Mouse (Mus musculus) 416B (cell line): ENCODE data around the gene Olfr1419.
"Not testable (repeated sequence)": the region's sequence is repeated elsewhere in the genome, so short reads cannot be mapped to it uniquely, and the experiment has no call there.

Experiments used
- DNase-seq: peaks from one replicate; pipeline ENCODE4 v3.0.0; 2011; ENCODE audit warnings: low read depth

The Olfr1419 gene

DNA sequence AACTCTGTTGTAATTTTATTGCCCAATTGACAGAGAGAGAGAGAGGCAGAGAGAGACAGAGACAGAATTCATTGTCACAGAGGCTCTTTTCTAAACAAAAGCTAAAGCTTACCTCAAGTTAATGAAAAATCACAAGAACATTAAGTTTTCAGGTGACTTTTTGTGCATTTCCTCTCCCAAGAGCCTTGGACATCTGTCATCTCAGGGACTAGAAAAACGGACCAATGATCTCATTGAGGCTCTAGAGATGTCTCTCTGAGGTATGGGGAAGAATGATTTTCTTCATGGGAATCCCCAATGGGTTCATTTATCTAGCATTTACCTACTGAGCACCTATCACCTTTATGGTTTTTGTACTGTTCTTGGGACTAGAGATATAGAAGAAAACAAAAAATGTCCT is at the start of gene Olfr1419:
Gene Olfr1419, minus strand, starts transcription at position 101 of the 400 bp plus-strand sequence.
- no peak for DNase-seq

DNA sequence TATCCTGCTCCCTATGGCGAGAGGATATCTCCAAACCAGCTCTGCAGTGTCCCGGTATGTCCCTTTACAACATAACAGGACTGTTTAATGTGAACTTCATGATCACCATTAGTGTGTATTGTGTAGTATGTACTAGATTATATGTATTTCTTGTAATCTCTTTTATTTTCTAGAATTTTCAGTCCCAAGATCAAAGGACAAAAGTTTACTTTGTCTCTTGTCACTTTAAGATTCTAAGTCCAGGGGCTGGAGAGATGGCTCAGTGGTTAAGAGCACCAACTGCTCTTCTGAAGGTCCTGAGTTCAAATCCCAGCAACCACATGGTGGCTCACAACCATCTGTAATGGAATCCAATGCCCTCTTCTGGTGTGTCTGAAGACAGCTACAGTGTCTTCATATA is 47.6 kb upstream of the Olfr1419 start:
- not testable (repeated sequence) for DNase-seq

DNA sequence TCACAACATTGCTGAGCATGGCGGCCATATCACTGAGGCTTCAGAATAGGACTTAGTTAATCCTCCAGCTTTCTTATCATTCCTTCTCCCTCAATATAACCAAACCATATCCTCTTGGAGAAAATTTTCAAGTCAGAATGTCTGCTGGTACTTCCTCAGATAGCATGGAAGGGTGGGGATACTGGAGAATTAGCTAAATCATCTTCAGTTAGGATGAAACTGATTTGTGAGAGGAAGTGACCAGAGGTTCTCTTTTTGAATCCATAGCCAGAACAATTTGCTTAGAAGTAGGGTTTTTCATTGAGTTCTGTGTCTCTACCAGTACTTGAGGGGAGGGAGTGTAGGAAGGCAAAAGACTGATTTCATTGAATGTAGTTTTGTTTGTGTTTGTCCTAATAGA is 47.2 kb upstream of the Olfr1419 start:
- no peak for DNase-seq

DNA sequence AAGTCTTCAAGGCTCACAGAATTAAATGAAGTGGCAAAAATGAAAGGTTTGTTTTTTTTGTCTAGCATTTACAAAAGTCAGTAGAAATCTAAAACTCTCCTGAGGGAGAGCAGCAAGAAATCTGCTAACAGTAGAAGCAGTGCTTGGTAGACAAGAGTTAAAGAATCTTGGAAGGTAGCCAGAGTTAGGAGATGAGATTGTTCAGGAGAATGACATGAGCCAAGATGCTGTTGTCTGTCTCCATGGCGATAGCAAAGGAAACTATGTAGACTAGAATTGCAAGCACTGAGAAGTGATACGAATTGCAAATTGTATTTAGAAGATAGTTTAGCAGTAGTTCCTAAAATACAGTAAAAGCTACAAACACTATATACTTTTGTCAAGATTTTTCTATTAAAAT is 40.9 kb upstream of the Olfr1419 start:
- peak; percentile 46 for DNase-seq

DNA sequence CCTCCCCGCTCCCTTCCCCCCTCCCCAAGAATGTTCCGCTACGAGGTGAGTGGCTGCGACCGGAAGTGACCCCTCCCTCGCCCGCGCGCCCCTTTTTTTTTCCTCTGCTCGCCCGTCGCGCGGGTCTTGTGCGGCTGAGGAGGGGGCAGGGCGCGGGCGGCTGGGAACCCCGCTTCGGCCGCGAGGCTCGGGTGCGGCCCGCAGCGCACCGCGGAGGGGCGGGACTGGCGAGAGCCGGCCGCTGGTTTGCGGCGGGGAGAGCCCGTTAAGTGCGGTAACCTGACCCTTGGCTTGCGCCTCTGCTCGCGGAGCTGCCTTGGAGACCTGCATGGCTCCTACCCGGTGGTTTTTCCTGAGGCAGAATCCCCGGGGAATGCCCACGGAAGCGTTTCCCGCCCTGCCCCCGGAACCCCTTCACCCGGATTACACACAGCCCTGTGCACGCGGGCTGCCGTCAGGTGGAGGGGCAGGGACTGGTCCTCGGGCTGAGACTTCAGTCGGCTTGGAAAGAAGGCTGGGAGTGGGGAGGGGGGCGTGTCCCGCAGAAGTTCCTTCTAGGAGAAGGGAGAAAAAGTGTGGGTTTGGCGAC is 37.7 kb upstream of the Olfr1419 start:
- DNase-seq: peak; percentile 42

- DNase-seq: peak; percentile 94
Measured at GRCm38 (mm10) chr19:11912037-11912532, 37.2 kb upstream of the Olfr1419 start, which contains the start of gene Patl1. Gene Patl1, plus strand, starts transcription at chr19:11912399.

GRCm38 (mm10) chr19:11911603-11912002 is 36.7 kb upstream of the Olfr1419 start:
- no peak for DNase-seq

GRCm38 (mm10) chr19:11911021-11911420 is 36.1 kb upstream of the Olfr1419 start:
- no peak for DNase-seq

DNA sequence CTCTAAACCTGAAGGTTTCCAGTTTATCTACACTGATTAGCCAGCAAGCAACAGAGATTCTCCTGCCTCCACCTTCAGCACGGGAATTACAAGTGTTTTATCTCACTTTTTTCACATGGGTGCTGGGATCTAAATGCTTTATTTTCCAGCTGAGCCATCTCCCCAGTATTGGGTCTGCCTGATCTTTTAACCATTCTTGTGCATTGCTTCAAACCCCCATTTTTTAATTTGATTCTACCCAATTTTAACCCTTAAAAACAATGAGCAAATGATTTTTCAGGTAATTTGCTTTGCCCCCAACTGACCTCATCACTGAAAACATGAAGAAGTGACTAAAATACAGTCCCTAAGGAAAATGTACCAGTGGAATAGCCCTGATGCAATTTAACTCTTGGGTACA is 11.4 kb upstream of the Olfr1419 start, which contains the start of gene Olfr1420:
Gene Olfr1420, plus strand, starts transcription at position 301 of the 400 bp plus-strand sequence.
- no peak for DNase-seq

GRCm38 (mm10) chr19:11878404-11878803 is 3.5 kb upstream of the Olfr1419 start:
- not testable (repeated sequence) for DNase-seq

DNA sequence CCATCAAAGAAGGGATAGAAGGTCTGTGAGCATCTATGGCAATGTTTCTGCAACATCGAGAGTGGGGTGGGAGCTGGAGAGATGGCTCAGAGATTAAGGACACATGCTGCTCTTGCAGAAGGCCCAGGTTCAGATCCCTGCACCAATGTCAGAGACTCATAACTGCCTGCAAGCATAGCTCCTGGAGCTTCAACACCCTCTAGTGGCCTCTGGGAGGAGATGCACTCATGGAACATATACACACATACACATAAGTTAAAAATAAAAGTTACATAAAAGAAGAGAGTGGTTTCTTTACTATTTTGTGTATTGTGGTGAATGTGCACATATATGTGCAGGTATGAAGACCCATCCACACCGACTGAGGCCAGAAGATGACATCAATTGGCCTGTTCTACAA is 7.1 kb downstream of the Olfr1419 start:
- DNase-seq: peak; percentile 11

GRCm38 (mm10) chr19:11860966-11861365 is 13.9 kb downstream of the Olfr1419 start, which contains the start of gene Olfr1418:
Gene Olfr1418, minus strand, starts transcription at chr19:11861066.
- DNase-seq: no peak

GRCm38 (mm10) chr19:11856506-11856905 is 18.4 kb downstream of the Olfr1419 start:
- DNase-seq: no peak

GRCm38 (mm10) chr19:11854821-11855220 is 20.1 kb downstream of the Olfr1419 start:
- DNase-seq: no peak

- DNase-seq: no peak
Measured at GRCm38 (mm10) chr19:11852652-11853051, 22.3 kb downstream of the Olfr1419 start.

- peak; percentile 3 for DNase-seq
Measured at GRCm38 (mm10) chr19:11846333-11846732, 28.6 kb downstream of the Olfr1419 start.

GRCm38 (mm10) chr19:11839119-11839518 is 35.8 kb downstream of the Olfr1419 start, which contains the start of gene Olfr1417:
Gene Olfr1417, minus strand, starts transcription at chr19:11839219.
- no peak for DNase-seq

GRCm38 (mm10) chr19:11823346-11824065 is 51.4 kb downstream of the Olfr1419 start:
- DNase-seq: no peak

- DNase-seq: no peak
Measured at GRCm38 (mm10) chr19:11820211-11820610, 54.7 kb downstream of the Olfr1419 start.

DNA sequence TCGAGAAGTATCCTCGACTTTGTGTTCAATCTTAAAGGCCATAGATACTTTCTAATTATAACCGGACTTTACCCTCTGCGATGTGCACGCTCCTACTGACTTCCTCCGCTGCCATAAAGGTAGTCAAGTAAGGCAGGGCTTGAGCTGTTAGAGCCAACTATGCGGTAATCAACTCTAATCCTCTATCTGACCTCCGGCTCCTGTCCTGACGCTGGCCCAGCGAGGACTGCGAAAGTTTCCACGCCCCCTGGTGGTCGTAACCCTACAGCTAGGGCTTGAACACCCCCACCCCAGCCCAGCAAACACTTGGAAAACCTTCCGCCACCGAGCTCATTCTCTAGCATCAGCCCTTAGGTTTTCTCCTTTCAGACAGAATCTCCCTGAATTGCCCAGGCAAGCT is 55.1 kb downstream of the Olfr1419 start:
- DNase-seq: no peak

DNA sequence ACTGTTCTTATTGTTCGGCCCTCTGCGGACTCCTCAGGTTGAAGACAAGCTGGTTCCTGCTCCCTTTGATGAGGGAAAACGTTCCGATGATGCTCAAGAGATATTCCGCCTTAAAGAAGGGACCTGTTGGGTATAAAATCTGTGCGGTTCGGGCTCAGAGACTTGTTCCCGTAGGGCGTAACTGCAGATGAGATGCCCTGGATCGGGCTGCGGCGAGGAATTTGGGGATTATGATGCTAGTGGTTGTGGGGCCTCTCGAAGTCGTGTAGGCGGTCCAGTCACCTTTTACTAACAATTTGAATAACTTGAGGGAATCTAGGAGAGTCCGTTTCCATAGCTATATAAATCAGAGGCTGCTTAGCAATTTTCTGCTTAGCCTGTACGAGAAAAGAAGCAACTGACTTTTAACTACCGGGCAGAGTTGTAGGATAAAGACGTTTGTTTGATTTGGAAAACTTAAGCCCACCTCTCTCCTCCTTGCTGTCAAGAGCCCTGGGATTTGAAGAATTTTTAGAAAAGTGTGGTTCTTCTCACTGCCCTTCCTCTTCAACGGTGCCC is 55.7 kb downstream of the Olfr1419 start, which contains the start of gene Stx3:
Gene Stx3, minus strand, starts transcription at position 261 of the 558 bp plus-strand sequence.
- no peak for DNase-seq
